Mouse (Mus musculus) megakaryocyte progenitor cell, adult 5-6 weeks (primary cell): ENCODE results near the gene Cidec. TPM values are rescaled to one million over a fixed set of nuclear protein-coding genes. Genes with fewer than 3 reads are reported as not detected.

Experiments used
- ATAC-seq: replicated peaks from 2 replicates; pipeline ENCODE4 v1.8.0; 2016; ENCODE audit warnings: mild to moderate bottlenecking, moderate TSS enrichment, inconsistent platforms; ENCODE audit not compliant: poor library complexity
- total RNA-seq, 2 experiments: library from RNA; stranded (forward) in 1 of 2; stranded (reverse) in 1 of 2; fragments of 157-497, 149-512 nt in 1 of 2; fragments of 200-1000 nt in 1 of 2; gene quantifications; 2 replicates each; pipeline versions ENCODE4 v1.2.3 to v1.2.4; 2015 to 2017

Gene Cidec
- total RNA-seq, 2 experiments from 2014 or later = not detected

DNA sequence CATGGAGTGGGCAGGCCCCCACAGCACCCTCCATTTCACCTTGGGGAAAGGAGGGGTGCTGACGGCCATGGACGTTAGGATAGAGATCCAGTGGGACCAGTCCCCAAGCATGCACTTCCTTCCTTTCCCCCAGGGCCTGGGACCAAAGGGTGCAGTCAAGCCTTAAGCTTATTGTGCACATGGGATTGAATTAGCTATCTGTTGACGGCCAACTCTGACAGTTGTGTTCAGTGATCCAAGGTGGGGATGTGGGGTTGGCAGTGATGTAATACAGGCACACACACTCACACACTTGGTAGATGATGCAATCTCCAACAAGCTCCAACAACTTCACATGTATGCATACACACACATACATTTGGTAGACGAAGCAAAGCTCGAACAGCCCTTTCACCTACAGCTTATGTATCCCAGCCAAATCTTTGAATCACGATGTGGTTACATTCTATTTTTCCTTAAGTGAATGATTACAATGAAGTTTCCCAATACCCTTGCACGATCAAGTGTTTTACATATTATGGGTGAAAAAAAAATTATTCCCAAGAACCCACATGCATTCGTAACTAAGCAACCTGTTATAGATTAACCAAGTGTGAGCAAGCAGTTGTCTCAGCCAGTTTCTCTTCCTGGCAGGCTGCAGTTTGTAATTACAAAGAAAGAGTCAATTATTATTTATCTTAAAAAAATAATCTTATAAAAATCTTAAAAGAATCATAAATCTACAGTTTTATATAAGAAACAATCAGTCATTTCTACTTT lies 8.8 kb upstream of the Cidec start:
- no peak for ATAC-seq

DNA sequence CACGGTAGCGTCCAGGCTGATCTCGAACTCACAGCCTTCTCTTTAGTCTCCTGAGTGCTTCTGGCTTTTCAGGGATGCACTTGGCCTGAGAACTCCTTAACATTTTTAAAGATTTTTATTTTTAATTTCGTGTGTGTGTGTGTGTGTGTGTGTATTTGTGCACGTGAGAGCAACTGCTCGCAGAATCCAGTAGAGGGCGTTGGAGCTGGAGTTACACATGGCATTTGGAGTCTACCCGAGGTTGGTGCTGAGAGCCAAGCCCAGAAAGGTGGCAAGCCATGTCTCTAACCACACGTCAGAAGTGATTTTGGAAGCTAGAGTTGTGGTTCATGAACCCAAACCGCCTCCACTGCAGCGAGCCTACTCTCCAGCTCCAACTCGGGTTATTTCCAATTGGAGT lies 7.5 kb upstream of the Cidec start:
- peak; percentile 55 for ATAC-seq

DNA sequence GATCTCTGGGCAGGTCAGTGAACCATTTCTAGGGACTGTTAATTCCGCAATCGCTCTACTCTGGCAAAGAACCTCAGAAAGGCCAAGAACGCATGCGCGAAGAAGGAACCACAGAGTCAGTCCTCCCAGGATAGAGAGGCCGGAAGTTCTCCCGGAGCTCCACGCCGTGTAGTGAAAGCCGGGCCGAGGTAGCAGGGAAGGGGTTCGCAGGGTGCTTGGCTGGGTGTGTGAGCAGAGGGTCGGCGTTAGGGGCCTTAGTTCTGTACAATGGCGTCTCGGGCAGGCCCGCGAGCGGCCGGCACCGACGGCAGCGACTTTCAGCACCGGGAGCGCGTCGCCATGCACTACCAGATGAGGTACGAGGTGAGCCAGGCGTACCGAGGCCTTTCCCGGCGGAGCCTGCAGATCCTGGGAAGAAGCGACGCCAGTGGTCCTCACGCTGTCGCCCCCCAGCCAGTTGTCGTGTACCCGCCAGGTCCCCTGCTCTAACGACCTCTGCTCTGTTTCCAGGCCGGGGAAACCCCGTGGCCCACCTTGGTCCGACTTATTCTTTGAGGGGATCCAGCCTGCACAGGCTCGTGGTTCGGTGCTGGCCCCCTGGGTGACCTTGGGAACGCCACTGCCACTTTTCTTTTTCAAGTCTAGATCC lies 7.0 kb upstream of the Cidec start, which contains the start of gene Jagn1:
Jagn1 (plus strand) TSS at position 128 of the 649 bp plus-strand sequence.
- peak; percentile 84 for ATAC-seq

DNA sequence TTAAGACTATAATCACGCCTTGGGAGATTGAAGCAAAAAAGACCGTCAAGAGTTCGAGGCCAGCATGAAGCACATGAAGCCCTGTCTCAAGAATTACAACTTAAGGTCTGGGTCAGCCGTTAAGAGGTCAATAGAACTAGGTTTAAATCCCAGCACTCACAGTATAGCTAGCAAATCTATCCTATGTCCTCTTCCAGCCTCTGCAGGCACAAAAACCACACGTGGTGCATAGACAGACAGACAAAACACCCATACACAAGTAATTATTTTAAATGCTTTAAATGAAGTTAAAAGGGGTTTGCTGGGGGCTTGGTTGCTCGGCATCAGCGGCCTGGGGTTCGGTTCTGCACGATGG lies 6.5 kb upstream of the Cidec start:
- no peak for ATAC-seq

DNA sequence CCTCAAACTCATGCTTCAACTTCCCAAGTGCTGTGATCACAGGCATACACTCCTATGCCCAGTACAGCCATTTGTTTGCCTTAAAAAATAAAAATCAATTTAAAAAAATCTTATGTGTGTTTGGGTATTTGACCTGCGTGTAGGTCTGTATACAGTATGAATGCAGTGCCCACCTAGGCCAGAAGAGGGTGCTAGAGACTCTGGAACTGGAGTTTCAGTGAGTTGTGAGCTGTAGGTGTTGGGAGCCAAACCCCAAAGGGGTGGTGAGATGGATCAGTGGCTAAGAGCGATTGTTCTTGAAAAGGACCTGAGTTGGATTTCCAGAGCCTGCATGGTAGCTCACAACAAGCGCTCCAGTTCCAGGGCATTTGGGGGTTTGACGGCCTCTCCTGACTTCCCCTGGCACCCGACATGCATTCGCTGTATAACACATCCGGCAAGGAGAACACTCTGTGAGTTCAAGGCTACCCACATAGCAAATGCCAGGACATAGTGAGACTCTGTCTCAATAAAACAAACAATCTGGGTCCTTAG lies 5.7 kb upstream of the Cidec start:
- peak; percentile 85 for ATAC-seq

DNA sequence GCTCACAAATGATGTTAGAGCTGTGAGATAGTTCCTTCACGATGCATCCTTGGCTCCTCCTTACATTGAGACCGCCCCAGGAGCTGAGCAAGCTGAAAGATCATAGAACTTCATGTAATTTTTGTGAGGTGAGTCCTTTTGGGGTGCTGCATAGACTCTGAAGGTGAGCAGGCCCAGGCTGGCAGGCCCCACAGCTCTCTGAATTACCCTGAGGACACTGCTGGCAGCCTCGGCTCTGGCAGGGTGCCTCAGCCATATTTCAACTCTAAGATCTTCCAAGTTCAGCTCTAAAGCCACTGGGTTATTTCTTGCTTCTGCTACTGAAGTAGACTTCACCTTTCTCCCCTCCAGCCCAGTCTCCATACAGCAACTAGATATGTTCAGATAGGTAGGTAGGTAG lies 5.1 kb upstream of the Cidec start:
- ATAC-seq = no peak

DNA sequence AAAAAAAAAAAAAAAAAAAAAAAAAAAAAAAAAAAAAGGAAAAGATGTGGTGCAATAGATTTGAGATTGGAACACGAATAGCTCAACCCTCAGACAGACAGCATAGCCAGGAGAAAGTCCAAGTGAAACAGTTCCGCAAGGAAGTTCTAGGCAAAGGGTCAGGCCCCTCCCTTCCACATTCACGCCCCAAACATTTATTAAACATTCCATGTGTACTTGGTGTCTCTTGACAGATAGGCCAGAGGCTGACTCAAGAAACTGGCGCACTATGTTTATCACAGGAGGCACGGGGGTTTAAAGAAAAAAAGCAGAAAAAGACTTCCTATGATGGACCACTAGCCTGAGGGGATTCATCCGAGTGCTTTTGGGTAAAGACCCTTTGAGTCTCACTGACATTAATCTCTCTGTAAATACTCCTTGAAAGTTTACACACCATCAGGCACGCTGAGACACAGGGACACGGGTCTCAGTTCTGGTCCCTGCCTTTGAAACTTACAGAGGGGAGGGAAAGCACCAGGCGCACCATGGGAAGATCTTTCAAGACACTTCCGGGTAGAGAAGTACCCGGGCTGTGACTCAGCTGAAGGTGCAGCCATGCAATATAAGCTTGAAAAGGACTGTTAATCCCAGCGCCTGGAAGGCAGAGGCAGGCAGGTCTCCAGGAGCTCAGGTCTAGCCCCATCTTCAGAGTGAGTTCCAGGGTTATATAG lies 3.3 kb upstream of the Cidec start:
- ATAC-seq = no peak

DNA sequence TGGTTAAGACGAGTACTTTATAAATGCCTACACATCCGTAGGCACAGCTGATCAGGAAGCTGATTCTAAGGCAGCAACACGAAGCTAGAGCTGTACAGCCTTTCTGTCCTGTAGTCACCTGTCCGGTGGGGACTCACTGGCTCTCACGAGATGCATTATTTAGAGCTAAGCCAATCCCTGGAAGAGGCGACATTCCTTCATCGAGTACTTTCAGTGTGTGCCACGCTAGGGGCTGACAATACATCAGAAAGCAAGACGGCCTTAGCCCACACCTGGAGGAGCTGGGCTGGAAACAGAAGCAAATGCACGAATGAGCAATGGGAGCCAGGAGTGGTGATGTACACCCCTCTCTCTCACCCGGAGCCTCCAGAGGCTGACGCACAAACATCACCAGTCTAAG lies 1.6 kb upstream of the Cidec start:
- ATAC-seq = no peak

DNA sequence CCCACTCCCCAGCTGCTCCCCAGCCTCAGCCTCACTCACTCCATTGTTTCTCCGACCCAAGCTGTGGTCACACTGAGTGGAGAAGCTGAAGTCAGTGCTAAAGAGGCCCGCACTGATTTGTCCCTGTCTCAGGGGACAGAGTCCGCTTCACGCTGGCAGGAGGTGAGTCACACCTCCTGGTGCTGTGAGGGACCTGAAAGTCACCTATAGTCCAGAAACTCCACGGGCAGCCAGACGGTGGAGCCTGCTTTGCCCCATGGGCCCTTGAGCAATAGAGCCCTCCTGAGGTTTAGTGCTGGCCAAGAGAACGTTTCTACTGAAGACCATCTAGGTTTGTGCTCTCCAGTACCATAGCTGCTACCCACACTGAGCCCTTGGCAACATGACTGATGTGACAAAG lies 869 bp downstream of the Cidec start:
- no peak for ATAC-seq

DNA sequence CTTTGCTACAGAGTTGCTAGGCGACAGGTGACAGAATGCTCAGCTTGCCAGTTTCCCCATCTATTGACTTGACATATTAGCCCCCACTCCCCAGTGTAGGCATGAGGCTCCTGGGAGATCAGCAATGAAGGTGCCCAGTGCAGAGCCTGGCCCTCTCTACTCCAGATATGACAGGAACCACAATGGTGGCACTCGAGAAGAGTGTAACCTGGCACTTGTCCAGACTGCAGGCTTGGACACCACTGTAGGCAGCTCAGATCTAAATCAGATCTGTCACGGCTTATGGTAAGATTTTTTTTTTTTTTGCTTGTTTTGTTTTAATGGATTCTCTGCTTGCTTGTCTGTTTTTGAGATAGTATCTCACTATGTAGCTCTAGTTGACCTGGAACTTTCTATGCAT lies 1.9 kb downstream of the Cidec start:
- ATAC-seq = 0 out of 2 replicates have a peak, but pooled peaks have one; percentile 14

DNA sequence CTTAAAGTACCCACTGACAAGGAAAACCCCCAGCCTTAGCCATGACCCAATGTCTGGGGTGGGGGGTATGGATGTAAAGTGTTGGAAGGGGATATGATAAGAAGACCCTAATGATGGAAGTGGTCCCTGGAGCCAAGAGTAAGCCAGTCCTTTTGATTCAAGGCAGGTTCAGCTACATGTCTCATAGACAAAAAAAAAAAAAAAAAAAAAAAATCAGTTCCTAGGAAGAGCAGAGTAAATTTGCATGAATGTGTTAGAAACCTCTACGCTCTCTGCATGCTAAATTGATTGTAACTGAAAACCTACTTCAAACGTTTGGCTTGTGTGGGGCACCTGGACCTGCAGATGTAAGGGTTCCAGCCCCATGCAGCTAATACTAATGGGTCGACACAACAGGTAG lies 3.8 kb downstream of the Cidec start:
- ATAC-seq = no peak

DNA sequence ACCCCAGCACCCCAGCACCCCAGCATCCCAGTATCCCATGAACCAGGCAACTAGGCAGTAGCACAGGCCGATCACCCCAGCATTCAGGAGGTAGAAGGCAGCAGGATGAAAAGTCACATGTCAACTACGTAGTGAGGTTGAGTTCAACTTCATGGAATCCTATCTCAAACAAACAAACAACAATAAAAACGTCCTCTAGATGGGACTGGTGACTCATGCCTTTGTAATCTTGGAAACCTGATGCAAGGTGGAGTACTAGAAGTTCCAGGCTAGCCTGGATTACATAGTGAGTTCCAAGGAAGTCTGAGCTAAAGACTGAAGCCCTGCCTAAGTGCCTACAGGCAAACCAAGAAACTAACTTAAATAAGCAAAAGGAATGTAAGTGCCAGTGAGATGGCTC lies 4.7 kb downstream of the Cidec start:
- ATAC-seq = no peak

DNA sequence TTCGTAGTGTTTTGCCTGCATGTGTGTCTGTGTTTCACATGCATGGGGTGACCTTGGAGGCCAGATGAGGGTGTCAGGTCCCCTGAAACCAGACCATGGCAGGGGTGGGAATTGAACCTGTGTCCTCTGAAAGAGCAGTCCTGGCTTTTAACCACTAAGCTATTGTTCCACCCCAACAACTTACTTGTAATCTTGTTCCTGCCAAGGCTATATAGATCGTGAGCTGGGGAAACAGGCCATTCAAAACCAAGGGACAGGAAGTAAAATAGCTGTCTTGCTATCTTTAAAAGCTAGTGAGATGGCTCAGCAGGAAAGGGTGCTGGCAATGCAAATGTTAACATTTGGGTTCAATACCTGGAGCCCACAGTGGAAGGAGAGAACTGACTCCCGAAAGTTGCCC lies 5.6 kb downstream of the Cidec start:
- no peak for ATAC-seq

DNA sequence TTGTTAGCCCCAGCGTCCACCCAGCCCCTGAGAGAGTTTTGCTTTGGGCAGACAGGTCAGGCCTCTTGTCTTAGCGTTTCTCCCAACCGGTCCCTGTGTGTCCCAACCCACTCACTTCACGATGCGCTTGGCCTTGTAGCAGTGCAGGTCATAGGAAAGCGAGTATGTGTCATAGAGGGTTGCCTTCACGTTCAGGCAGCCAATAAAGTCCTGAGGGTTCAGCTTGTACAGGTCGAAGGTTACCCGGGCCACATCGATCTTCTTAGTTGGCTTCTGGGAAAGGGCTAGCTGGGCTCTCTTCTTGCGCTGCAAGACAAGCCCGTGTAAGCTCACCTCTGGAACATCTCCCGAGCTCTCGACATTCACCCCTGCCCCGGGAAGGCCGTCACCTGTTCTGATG lies 7.6 kb downstream of the Cidec start:
- no peak for ATAC-seq

DNA sequence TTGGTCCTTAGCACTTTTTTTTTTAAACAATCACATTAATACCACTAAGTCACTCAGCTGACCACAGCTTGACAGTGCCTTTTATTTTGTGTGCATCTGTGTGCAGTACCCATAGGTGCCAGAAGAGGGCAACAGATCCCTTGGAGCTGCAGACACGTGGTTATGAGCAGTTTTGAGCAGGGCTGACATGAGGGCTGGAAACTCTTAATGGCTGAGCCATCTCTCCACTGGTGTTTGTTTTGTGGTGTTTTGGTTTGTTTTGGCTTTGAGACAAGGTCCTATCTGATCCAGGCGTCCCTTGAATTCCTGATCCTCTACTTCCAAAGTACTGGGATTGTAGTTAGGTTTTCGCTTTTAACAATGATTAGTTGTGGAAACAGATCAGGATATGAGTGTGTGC lies 8.2 kb downstream of the Cidec start:
- peak; percentile 90 for ATAC-seq

DNA sequence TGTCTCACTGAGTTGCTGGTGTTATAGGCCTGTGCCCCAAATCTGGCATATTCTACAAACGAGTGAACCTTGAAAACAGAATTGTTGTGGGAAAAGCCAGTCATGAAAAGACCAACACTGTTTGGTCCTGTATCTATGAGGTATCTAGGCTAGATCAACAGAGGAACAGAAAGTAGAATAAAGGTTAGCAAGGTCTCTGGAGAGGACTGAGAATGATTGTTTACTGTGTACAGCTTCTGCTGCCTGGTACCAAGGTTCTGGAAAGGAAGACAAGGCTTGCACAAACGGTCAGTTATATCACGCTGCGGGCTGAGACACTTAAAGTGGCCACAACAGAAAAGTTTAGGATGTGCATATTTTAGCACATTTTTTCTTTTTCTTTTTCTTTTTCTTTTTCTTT lies 8.9 kb downstream of the Cidec start:
- no peak for ATAC-seq

DNA sequence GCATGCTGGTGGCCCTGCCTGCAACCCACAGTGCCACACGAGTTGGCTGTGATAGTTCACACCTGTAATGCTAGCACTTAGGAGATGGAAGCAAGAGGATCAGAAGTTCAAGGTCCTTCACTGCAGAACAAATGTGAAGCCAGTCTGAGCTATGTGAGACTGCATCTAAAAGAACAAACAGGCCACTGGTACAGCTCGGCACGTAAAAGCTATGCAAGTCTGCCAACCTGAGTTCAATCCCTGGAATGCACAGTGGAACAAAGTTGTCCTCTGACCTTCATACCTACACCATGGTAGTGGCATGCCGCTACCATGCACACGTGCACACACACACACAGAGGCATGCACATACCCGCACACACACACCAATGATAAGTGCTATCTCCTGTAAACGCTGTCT lies 11.4 kb downstream of the Cidec start:
- no peak for ATAC-seq

DNA sequence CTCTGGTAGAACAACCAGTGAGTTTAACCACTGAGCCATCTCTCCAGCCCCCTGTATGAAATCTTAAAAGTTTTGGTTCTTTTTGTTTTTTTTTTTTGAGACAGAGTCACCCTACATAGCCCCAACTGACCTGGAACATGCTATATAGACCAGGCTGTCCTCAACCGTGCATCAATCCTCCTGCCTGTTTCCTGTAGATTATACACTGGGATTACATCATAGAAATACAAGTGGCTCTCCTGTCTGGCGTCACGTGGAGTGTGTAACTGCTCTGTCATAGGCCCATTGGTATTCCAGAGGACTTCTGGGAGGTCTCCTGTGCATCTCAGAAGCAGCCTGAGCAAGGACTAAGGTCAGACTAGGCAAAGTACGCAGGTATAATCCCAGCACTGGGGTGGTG lies 12.6 kb downstream of the Cidec start:
- peak; percentile 10; the same call in 1 of the 2 replicates for ATAC-seq

DNA sequence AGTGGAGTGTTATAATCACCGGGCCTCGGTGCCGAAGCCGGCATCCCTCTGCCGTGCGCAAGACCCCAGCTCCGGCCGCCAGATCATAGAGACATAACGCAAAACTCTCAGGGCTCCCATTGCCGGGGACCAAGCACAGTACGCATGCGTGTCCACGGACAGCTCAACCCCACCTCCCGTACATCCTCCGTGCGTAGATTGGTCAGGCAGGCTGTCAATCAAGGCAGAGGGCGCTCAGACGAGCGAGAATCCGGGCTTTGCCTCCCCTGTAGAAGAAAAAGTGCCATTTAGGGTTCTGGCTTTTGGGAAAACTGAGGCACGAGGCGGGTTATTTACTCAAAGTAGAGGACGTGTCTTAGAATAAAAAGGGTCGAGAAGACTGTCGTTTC lies 16.4 kb downstream of the Cidec start, which contains the start of gene Rpusd3:
Rpusd3 (minus strand) TSS at position 142 of the 389 bp plus-strand sequence.
- ATAC-seq = peak; percentile 95

DNA sequence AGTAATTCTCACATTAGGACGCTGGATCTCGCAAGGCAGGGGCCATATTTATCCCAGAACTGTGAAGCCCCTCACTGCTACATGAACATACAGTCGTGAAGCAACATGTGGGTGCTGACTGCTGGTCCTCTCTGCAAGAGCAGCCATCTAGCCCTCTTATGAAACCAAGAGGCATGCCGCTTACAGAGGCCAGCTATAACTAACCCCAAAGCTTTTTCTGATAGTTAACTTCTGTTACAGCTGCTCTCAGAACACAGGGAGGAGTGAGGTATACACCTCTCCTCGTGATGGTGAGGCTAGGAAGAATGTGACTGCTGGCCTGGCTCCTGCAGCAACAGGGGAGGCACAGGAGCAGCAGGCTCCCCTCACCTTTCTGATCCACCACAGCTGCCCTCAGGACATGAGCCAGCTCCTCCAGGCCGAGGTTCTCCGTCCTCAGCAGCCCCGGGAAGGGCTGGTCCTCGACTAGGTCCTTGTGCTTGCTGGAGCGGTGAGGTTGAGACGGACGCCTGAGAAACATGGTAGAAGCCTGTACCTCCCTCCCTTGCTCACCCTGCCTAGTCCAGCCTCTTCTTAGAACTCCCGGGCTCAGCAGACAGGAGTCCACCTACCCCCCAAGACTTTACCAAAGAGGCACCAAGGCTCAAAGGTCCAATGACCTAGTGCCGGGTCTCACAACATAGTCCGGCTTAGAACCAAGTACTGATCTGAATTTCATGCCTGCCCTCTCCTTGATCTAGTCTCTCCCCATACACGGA lies 16.9 kb downstream of the Cidec start:
- ATAC-seq = peak; percentile 38

DNA sequence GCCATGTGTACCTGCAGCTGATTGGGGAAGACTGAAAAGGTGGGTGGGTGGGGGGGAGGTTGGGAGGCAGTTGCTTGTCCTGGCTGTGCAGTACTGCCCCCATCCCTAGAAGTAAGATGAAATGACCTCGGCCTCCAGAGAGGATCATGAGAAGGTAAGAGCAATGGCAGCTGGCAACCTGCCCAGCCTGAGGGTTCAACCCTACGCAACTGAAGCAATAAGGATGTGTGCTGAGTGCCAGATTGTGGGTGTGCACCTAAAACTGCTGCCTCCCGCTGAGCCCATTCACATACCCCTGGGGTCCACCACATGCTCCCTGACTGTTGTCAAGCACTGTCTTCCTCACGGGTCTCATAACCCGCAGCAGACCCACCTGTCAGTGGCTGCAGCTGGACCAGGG lies 19.1 kb downstream of the Cidec start:
- ATAC-seq = no peak
